Mouse (Mus musculus) liver, embryonic 13.5 days (tissue): Measurements from ENCODE around the gene Nup210l. TPM values are rescaled to one million over a fixed set of nuclear protein-coding genes. Genes with fewer than 3 reads are reported as not detected.
A peak's percentile ranks its signal among the peaks of the same experiment; 100 is the strongest.

Experiments
- ATAC-seq: fragments of 200-750 bp; cut with Nextera tagmentation; 2 replicates; pipeline ENCODE4 v1.8.0; 2017; ENCODE audit warnings: low read depth, mild to moderate bottlenecking, moderate number of reproducible peaks, moderate library complexity
- DNase-seq: peaks from one replicate; pipeline ENCODE4 v3.0.0; 2022
- H3K27ac ChIP-seq: fragments of 300-500 bp; sonication (generic); 2 replicates; pipeline ENCODE4 v1.5.1; 2015; ENCODE audit warnings: moderate library complexity, mild to moderate bottlenecking, inconsistent platforms
- H3K27me3 ChIP-seq: fragments of 300-500 bp; sonication (generic); 2 replicates; pipeline ENCODE4 v1.6.1; 2015; ENCODE audit warnings: mild to moderate bottlenecking, inconsistent platforms
- H3K36me3 ChIP-seq: fragments of 300-500 bp; sonication (generic); 2 replicates; pipeline ENCODE4 v1.6.1; 2015; ENCODE audit warnings: mild to moderate bottlenecking, inconsistent platforms
- H3K4me1 ChIP-seq: fragments of 300-500 bp; sonication (generic); replicated peaks from 2 replicates; pipeline ENCODE4 v1.6.1; 2015; ENCODE audit warnings: inconsistent platforms
- H3K4me2 ChIP-seq: fragments of 300-500 bp; sonication (generic); 2 replicates; pipeline ENCODE4 v1.6.1; 2015; ENCODE audit warnings: inconsistent platforms, mild to moderate bottlenecking, moderate library complexity
- H3K4me3 ChIP-seq: fragments of 300-500 bp; sonication (generic); replicated peaks from 2 replicates; pipeline ENCODE4 v1.5.1; 2015; ENCODE audit warnings: mild to moderate bottlenecking, inconsistent platforms
- H3K9ac ChIP-seq: fragments of 300-500 bp; sonication (generic); 2 replicates; pipeline ENCODE4 v1.6.1; 2015; ENCODE audit warnings: mild to moderate bottlenecking, inconsistent platforms
- H3K9me3 ChIP-seq: fragments of 300-500 bp; sonication (generic); replicated peaks from 2 replicates; pipeline ENCODE4 v1.6.1; 2016; ENCODE audit warnings: inconsistent platforms
- WGBS: fragments of 180-500 bp; shearing (Covaris S2); methylation state at CpG from one replicate; pipeline ENCODE4 v1.1.7; 2015; ENCODE audit not compliant: insufficient replicate concordance; 5-methylcytosine and 5-hydroxymethylcytosine counted together
- polyA plus RNA-seq: library from polyadenylated mRNA; unstranded; fragments of >200 nt; fragmentation: Nextera tagmentation; extraction: Ambion mirVana; gene quantifications from 2 replicates; pipeline ENCODE4 v1.2.1, GENCODE M21; 2015

Nup210l gene
- polyA plus RNA-seq, 1 experiment from 2014 or later, result 0.05 TPM

DNA sequence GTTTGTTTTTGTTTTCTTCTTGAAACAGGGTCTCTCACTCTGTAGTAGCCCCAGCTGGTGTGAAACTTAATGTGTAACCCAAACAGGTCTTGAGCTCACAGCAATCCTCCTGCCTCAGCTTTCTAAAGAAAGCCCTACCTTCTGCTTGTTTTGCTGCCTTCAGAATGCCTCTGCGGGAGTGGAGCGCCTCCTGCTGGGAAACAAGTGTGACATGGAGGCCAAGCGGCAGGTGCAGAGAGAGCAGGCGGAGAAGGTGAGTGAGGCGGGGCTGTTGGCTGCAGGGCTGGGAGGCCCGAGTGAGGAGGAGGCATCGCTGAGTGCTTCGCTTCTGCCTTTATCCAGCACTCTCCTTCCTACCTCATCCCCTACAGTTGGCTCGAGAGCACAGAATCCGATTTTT is 120.4 kb downstream of the Nup210l start:
- no peak overlapping the region for H3K27ac ChIP-seq
- H3K4me2 ChIP-seq, result no peak overlapping the region
- no peaks in the 10 kb centered on the region for H3K27me3 ChIP-seq
- H3K4me1 ChIP-seq, result peaks cover 35% of the 10 kb centered on the region
- H3K9me3 ChIP-seq, result no peaks in the 10 kb centered on the region
- WGBS, result 73% methylated on average over 10 of the region's 10 CpGs
- H3K36me3 ChIP-seq, result no peaks in the 10 kb centered on the region; the same call in 1 of the 2 replicates
- ATAC-seq, result no peak
- H3K9ac ChIP-seq, result no peak overlapping the region
- no peak for DNase-seq
- no peak overlapping the region for H3K4me3 ChIP-seq

DNA sequence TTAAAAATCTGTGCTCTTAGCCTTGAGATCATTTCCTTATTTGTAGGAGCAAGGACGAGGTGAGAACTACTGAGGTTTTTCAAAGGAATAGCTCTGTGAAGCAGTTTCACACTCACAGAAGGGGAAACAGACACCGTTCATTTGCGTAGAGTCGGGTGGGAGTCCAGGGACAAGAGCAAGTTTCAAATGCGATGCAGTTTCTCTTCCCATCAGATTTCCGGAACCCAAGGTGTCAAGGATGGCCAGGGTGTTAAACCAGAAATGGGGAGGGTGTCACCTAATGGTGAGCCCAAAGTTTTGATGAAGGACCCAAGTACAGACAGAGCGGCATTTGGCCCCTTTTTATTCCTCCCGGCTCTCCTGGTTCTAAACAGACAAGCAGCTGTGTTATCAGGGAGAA is 127.1 kb downstream of the Nup210l start:
- Histone ChIP-seq H3K27ac (peak overlapping the region; percentile 82; the same call in 1 of the 2 replicates), H3K27me3 (no peaks in the 10 kb centered on the region), H3K9me3 (no peaks in the 10 kb centered on the region), H3K4me1 (peaks cover 22% of the 10 kb centered on the region), H3K4me2 (peak overlapping the region; percentile 86), H3K36me3 (peaks cover 29% of the 10 kb centered on the region), H3K4me3 (peak overlapping the region; percentile 77), H3K9ac (peak overlapping the region; percentile 83)
- DNase-seq, result no peak
- no peak for ATAC-seq
- 10% methylated on average over 8 of the region's 8 CpGs for WGBS

DNA sequence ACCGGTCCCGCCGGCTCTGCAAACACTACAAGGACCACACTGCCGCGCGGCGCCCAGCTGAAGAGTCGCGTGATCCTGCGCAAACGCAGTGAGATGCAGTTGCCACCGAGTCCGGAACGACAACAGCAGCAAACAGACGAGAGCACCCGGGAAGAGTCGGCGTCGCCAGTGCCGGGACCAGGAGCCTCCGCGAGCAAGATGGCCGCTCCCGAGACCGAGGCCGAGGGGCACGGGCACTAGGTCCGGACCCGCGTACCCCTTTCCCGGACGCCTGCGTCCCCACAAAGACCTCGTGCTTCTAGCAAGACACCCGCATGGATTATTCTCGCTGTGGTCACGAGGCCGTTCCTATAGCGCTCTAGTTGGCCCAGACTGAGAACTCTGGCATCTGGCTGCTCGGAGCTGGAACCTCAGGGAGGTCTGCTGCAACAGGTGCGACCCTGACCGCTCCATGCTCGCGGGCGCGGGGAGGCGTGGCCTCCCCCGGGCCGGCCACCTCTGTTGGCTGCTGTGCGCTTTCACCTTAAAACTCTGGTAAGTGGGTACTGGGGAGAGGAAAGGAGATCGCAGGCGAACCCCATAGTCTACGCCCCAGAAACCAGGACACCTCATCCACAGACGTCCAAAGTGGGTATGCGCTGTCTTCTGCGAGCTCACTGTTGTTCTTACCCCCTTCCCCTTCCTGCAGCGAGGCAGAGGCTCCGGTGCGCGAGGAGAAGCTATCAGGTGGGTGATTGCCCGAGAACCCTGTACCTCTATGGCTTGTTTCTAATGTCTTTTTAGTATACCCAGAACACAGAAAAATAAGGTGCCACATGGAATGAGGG is 127.8 kb downstream of the Nup210l start, which contains the start of gene Jtb:
TSS of gene Jtb (plus strand) at position 91 of the 827 bp plus-strand sequence.
- H3K27me3 ChIP-seq, result no peaks in the 10 kb centered on the region
- H3K9ac ChIP-seq, result peak within 1 kb of the TSS; percentile 83
- H3K4me1 ChIP-seq, result peaks cover 22% of the 10 kb centered on the region
- H3K4me3 ChIP-seq, result peak within 1 kb of the TSS; percentile 77
- WGBS, result under 1% methylated on average over 61 of the region's 61 CpGs
- H3K4me2 ChIP-seq, result peak within 1 kb of the TSS; percentile 86
- peak; percentile 95 for ATAC-seq
- H3K36me3 ChIP-seq, result peaks cover 29% of the 10 kb centered on the region
- H3K9me3 ChIP-seq, result no peaks in the 10 kb centered on the region
- peak; percentile 87 for DNase-seq
- H3K27ac ChIP-seq, result peak within 1 kb of the TSS; percentile 82

DNA sequence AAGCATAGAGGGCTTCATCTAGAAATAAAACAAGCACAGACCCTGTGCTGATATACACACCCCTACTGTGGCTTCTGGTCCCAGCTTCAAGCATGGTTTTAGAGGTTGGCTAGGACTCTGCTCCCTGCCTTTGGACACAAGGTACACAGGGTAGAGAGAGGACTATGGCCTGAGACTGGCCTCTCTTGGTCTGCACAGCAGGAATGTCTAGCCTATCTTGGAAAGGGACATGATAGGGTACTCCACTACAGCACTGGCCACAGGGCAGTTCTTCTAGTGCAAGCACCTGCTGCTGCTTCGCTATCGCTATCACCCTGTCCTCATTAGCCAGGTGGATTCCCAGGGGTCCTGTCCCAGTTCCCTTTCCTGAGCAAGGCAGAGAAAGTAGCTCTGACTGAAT is 137.3 kb downstream of the Nup210l start:
- Histone ChIP-seq H3K36me3 (no peaks in the 10 kb centered on the region; the same call in 1 of the 2 replicates), H3K27me3 (no peaks in the 10 kb centered on the region), H3K9me3 (no peaks in the 10 kb centered on the region), H3K9ac (no peak overlapping the region), H3K27ac (no peak overlapping the region), H3K4me1 (peaks cover 29% of the 10 kb centered on the region), H3K4me3 (no peak overlapping the region), H3K4me2 (no peak overlapping the region)
- WGBS, result 94% methylated on average over 2 of the region's 2 CpGs
- no peak for DNase-seq
- peak; percentile 59 for ATAC-seq

DNA sequence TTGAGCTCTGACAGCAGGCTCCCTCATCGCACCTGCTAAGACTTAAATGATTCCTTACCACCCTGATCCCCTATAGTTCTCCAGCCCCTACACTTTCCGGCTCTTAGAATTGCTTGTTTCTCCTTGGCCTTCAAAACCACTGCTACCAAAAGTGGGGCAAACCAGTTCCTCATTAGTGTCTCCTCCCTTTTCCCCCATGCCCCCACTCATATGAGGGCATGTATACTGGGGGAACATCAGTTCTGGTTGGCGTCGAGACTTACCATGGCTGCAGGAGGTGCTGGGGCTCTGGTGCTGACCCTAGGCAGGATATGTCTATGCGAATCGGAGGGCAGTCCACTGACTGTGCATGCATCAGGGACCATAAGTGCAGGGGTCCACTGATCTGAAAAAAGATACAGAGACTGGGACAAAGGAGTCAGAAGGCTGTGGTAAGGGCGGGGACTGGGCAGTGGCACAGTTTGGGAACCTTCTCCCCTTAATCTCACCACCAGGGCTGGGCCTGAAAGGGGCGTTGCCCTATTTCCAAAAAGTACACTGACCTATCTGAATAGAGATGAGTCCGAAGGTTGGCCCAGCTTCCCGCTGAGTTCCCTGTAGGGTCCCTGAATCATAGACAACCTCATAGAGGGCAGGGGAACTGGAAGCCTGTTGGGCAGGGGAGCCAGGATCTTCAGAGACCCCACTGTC is 137.9 kb downstream of the Nup210l start:
- H3K36me3 ChIP-seq, result no peaks in the 10 kb centered on the region
- H3K27ac ChIP-seq, result no peak overlapping the region
- no peaks in the 10 kb centered on the region for H3K9me3 ChIP-seq
- DNase-seq (no peak), ATAC-seq (peak; percentile 8; the same call in 1 of the 2 replicates)
- peaks cover 29% of the 10 kb centered on the region for H3K4me1 ChIP-seq
- 61% methylated on average over 10 of the region's 10 CpGs for WGBS
- no peak overlapping the region for H3K4me2 ChIP-seq
- no peak overlapping the region for H3K9ac ChIP-seq
- H3K4me3 ChIP-seq, result no peak overlapping the region
- no peaks in the 10 kb centered on the region for H3K27me3 ChIP-seq

DNA sequence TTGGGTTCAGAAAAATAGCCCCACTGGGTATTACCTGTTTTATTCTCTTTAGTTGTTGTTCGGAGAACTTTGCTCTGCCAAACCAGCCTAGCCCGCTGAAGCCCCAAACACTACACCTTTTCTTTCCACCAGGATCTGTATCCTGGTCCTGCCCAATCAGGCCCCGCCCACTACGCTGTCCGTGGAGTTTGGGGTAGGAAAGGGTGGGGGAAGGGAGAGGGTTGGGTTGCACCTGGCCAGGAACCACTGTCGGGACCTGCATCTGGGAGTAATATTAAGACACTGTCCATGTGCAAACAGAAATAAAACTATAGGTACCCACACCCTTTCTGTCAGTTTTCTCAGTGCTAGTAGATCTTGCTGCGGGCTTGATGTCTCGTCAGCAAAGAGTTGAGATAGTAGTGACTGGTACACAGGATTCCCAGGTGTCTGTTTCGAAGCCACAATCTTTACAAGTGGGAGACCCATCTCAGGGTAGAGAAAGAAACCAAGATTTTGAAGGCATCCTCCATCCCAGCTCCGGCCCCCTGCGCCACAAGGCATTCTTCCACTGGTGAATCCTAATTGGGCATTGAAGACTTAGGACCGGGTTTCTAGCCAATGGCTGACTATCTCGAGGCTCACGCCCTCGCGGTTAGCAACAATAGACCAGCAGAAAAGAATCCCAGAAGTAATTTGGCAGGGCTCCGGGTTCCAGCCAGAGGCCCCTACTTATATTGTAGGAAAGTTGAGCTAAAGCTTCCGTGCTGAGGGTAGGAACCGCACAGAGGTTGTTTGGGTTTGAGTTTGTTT is 139.2 kb downstream of the Nup210l start, which contains the start of gene Creb3l4:
TSS of gene Creb3l4 (minus strand) at position 529 of the 792 bp plus-strand sequence.
- no peak for DNase-seq
- Histone ChIP-seq H3K4me3 (peak within 1 kb of the TSS; percentile 37), H3K27me3 (no peaks in the 10 kb centered on the region), H3K9me3 (no peaks in the 10 kb centered on the region), H3K4me2 (peak within 1 kb of the TSS; percentile 60), H3K36me3 (no peaks in the 10 kb centered on the region), H3K27ac (no peak within 1 kb of the TSS), H3K9ac (peak within 1 kb of the TSS; percentile 17; the same call in 1 of the 2 replicates), H3K4me1 (peaks cover 35% of the 10 kb centered on the region)
- 17% methylated on average over 19 of the region's 19 CpGs for WGBS
- no peak for ATAC-seq

DNA sequence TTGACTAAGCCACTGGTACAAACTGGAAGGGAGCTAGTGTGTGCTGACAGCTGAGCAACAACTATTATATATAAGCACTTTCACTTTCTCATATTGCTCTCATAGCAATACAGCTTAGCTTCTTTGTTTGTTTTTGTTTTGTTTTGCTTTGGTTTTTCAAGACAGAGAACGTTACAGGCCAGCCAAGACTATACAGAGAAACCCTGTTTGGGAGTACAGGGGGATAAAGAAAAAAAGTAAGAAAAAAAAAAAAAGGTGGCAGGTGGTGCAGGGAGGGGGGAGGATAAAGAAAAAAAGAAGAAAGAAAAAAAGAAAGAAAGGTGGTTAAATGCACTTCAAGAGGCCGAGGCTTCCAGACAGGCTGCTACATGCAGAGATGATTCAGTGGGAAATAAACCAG is 141.5 kb downstream of the Nup210l start:
- Histone ChIP-seq H3K27me3 (no peaks in the 10 kb centered on the region), H3K4me3 (no peak overlapping the region), H3K27ac (no peak overlapping the region), H3K4me2 (no peak overlapping the region), H3K9me3 (no peaks in the 10 kb centered on the region), H3K36me3 (peaks cover under 1% of the 10 kb centered on the region; the same call in 1 of the 2 replicates), H3K9ac (no peak overlapping the region), H3K4me1 (peaks cover 48% of the 10 kb centered on the region)
- no peak for ATAC-seq
- no peak for DNase-seq
- WGBS, result 57% methylated on average over 2 of the region's 2 CpGs

DNA sequence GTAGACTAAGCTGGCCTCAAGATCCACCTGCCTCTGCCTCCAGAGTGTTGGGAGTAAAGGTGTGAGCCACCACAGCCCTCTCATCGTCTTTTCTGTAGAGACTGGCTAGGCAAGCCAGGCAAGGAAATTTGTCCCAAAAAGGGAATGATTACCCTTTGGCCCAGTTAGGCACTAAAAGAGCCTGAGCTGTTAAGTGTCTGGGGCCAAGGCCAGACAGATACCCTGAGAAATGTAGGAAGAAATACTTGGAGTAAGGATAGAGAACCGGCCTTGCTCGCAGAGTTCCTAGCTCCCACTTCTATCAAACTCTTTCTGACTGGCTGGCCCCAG is 143.7 kb downstream of the Nup210l start:
- Histone ChIP-seq H3K4me3 (peak overlapping the region; percentile 78), H3K9me3 (no peaks in the 10 kb centered on the region), H3K4me1 (peaks cover 44% of the 10 kb centered on the region), H3K36me3 (peaks cover 15% of the 10 kb centered on the region), H3K27me3 (no peaks in the 10 kb centered on the region), H3K4me2 (peak overlapping the region; percentile 97), H3K27ac (peak overlapping the region; percentile 71), H3K9ac (peak overlapping the region; percentile 85)
- ATAC-seq, result no peak
- WGBS, result 6% methylated on average over 3 of the region's 3 CpGs
- DNase-seq, result no peak

DNA sequence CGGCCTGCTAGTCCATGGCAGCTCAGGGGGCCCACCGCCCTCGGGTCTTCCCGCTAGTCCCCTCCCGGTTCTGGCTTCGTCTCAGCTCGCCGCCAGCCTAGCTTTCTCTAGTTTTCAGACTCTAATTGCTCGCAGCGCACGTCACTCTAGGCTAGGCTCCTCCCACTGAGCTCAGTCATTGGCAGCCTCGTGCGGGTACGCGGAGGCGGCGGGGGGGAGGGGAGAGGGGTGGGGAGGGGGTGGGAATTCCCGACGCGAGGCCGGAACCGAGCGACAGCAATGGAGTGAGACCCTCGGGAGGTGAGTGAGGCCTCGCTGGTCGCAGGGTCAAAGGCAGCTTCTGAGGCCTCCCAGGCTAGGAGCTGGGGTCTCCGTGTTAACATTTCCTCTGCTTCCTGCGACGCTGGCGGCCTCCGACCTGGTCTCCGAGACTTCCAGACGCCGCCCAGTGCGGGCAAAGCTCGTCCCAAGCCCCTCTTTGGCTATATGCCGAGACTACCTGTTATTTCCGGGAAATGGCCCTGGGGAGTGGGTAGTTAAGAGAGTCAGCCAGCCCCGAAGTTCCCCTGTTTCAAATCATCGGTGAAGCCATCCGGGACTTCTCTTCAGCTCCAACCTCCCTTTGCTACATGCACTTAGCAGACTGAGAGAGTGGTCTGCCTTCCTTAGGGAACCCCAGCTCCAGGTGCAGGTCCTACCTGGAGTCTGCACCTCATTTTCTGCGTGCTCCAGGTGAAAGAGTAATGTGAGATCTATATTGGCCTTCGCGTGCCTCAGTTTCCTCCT is 144.2 kb downstream of the Nup210l start, which contains the start of gene Slc39a1:
TSS of gene Slc39a1 (plus strand) at position 213 of the 786 bp plus-strand sequence.
- no peaks in the 10 kb centered on the region for H3K27me3 ChIP-seq
- peak; percentile 92 for ATAC-seq
- DNase-seq, result peak; percentile 85
- peak within 1 kb of the TSS; percentile 85 for H3K27ac ChIP-seq
- H3K9me3 ChIP-seq, result no peaks in the 10 kb centered on the region
- peaks cover 15% of the 10 kb centered on the region for H3K36me3 ChIP-seq
- H3K4me2 ChIP-seq, result peak within 1 kb of the TSS; percentile 97
- under 1% methylated on average over 44 of the region's 44 CpGs for WGBS
- H3K9ac ChIP-seq, result peak within 1 kb of the TSS; percentile 85
- peak within 1 kb of the TSS; percentile 78 for H3K4me3 ChIP-seq
- peaks cover 38% of the 10 kb centered on the region for H3K4me1 ChIP-seq

DNA sequence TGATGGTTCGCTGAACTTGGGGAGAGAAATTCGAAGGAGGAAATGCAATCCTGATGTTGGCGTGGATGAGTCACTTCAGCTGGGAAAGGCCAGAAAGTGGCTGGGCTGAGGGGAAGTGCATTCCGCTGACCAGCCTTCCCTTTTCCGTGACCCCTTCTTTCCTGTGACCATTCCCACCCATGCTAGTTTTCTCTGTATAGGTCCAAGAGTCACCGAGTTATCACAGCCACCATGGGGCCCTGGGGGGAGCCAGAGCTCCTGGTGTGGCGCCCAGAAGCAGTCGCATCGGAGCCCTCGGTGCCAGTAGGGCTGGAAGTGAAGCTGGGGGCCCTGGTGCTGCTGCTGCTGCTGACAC is 144.8 kb downstream of the Nup210l start:
- Histone ChIP-seq H3K4me1 (peaks cover 33% of the 10 kb centered on the region), H3K9ac (peak overlapping the region; percentile 85), H3K27me3 (no peaks in the 10 kb centered on the region), H3K36me3 (peaks cover 15% of the 10 kb centered on the region), H3K27ac (peak overlapping the region; percentile 85), H3K9me3 (no peaks in the 10 kb centered on the region), H3K4me3 (peak overlapping the region; percentile 78), H3K4me2 (peak overlapping the region; percentile 97)
- peak; percentile 28; the same call in 1 of the 2 replicates for ATAC-seq
- peak; percentile 22 for DNase-seq
- under 1% methylated on average over 10 of the region's 10 CpGs for WGBS
